Mouse (Mus musculus): ENCODE data around the gene Ptp4a2.
"Not testable (repeated sequence)": the region's sequence is repeated elsewhere in the genome, so short reads cannot be mapped to it uniquely, and the experiment has no call there.

Gene Ptp4a2

GRCm38 (mm10) chr4:129884041-129884930 lies 73.3 kb downstream of the Ptp4a2 start:
- no peak for DNase-seq (ENCODE audit: low spot score)

GRCm38 (mm10) chr4:129889661-129890060 lies 78.6 kb downstream of the Ptp4a2 start:
- no peak for DNase-seq (ENCODE audit: low spot score)

- DNase-seq (ENCODE audit: low spot score), result no peak
Measured at GRCm38 (mm10) chr4:129890094-129890493, 79.1 kb downstream of the Ptp4a2 start.

- no peak for DNase-seq (ENCODE audit: low spot score)
Measured at GRCm38 (mm10) chr4:129894861-129895260, 83.8 kb downstream of the Ptp4a2 start.

- not testable (repeated sequence) for DNase-seq (ENCODE audit: low spot score)
Measured at GRCm38 (mm10) chr4:129898815-129899214, 87.8 kb downstream of the Ptp4a2 start.
